Mouse (Mus musculus) cortical plate, adult 2 months (tissue): ENCODE measurements at regions not wholly inside any gene's neighbourhood (a gene's known extent, or its start where the extent isn't known, plus 50 kb on each side); places are given as distances from the start of the nearest gene placed in this dataset.

Source experiments
- CTCF ChIP-seq: fragments of 200-500 bp; IDR thresholded peaks from 2 replicates; pipeline ENCODE4 v1.5.1; 2011; ENCODE audit warnings: mild to moderate bottlenecking, control low read depth, low read length; ENCODE audit not compliant: insufficient read depth; ENCODE audit errors: extremely low read depth
- POLR2A ChIP-seq: fragments of 200-500 bp; IDR thresholded peaks from 2 replicates; pipeline ENCODE4 v1.6.1; 2011; ENCODE audit warnings: mild to moderate bottlenecking, low read length, control low read depth; ENCODE audit not compliant: insufficient read depth; ENCODE audit errors: extremely low read depth

DNA sequence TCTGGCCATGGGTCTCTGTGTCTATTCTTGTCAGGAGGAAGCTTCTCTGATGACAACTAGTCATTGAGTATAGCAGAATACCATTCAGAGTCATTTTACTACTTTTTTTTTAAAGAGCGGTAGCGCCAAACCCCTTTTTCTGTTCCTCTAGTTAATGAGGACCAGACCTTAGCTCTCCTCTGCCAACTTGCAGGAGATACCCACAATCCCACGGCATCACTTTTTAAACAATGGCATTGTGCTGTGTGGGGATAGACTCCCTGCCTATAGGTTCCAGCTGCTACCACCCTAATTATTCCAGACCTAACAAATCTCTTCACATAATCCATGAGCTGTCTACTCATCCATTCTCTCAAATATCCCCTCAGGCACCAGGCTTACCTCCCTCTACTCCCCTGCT, 154.7 kb downstream of the B3gnt2 start:
- no peak for TF ChIP-seq POLR2A
- TF ChIP-seq CTCF = no peak
